Mouse (Mus musculus) small intestine, adult 2 months (tissue): ENCODE measurements at regions not wholly inside any gene's neighbourhood (a gene's known extent, or its start where the extent isn't known, plus 50 kb on each side); places are given as distances from the start of the nearest gene placed in this dataset.

Source experiments
- CTCF ChIP-seq: fragments of 200-500 bp; IDR thresholded peaks from 2 replicates; pipeline ENCODE4 v1.5.1; 2012; ENCODE audit warnings: low read depth, mild to moderate bottlenecking, control low read depth, inconsistent platforms, low read length, moderate library complexity, mixed read lengths; ENCODE audit not compliant: insufficient replicate concordance, insufficient read length; ENCODE audit errors: extremely low read depth
- POLR2A ChIP-seq: fragments of 200-500 bp; IDR thresholded peaks from 2 replicates; pipeline ENCODE4 v1.6.1; 2012; ENCODE audit warnings: low read depth, mild to moderate bottlenecking, control low read depth, inconsistent platforms, low read length, moderate library complexity

DNA sequence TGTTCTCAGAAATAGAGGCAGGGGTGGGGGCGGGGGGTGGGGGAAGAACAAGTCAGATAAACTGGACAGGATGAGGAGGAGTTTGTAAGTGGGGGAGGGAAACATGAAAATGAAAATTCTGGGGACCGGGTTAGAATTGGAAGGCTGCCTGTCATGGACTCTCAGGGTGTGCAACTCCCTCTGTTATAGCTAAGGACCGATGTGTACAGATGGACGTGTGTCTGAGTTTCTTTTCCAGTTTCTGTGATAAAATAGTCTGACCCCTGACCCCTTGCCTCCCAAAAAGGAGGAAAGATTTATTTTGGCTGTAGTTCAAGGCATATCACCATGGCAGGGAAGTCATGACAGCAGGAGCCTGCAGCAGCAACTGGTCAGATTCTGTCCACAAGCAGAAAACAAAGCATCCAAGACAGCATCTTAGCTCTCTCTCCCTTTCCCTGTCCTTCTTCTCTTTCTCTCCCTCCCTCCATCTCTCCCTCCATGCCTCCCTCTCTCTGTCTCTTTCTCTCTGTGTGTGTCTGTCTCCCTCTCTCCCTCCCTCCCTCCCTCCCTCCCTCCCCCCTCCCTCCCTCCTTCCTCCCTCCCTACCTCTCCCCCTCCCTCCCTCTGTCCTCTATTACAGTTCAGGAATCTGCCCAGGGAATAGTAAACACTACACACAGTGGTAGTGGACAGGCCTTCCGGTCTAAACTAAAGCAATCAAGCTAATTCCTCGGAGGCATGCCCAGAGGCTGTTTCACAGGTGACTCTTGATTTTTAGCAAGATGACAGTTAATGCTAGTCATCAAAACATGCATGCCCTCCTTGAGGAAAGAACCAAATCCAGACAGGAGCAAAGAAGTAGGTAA, 941.3 kb downstream of the Mrps31 start:
- TF ChIP-seq CTCF (no peak), POLR2A (no peak)
